Mouse (Mus musculus) cerebellum, adult 11-12 months (tissue): ENCODE measurements around the gene Krtap16-3.

Experiments used
- DNase-seq: peaks from one replicate; pipeline ENCODE4 v3.0.0; 2022

The Krtap16-3 gene

DNA sequence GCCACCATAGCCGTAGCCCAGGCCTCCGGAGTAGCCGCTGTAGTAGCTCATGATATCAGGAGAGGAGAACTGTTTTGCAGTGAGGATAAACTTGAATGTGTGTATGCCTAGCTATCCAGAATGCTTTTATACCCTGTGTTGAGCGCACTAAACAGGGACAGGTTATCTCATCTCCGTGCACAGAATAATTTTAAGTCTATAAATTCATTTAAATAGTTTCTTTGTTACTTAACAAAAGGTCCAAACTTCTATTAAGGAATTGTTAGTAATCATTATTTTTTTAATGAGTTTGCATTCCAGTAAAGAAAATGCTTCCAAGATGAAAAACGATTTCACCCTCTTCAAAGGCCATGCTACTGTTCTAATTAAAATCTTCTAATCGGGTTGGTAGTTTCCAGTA lies at the start of gene Krtap16-3:
Gene Krtap16-3, minus strand, starts transcription at position 101 of the 400 bp plus-strand sequence.
- no peak for DNase-seq

DNA sequence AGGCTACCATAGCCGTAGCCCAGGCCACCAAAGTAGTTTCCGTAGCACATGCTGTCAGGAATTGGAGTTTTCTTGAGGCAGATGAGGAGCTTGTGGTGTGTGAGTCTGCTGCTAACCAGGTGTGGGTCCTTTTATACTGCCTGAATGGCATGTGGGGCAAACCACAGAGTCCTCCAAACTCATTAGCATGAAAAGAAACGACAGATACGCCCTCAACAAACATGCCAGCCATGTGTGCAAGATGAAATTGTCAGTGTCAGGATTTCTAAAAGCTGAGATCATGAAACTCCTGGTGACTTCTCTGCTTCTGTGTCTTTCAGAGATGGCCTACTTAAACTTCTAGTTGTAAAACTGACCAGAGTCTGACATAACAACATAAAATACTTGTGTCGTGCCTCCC lies 48.0 kb upstream of the Krtap16-3 start, which contains the start of gene Krtap22-2:
Gene Krtap22-2, minus strand, starts transcription at position 101 of the 400 bp plus-strand sequence.
- DNase-seq: no peak

DNA sequence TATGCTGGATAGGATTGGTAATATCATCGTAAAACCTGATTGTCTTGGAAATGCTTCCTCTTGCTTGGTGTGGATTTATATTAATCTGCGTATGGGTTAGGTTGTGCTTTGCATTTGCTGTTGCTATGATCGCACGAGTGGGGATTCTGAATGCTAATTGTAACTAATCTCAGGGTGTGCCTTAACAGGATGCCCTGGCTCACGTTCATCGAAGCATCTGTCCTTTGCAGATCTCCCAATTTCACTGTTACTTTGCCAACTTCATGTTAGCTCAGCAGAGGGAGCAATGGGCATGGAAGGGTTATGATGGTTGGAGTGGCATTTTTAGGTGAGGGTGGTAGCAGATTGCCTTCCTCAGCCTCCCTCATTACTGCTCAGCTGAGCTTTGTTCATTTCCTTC lies 21.6 kb downstream of the Krtap16-3 start:
- no peak for DNase-seq

DNA sequence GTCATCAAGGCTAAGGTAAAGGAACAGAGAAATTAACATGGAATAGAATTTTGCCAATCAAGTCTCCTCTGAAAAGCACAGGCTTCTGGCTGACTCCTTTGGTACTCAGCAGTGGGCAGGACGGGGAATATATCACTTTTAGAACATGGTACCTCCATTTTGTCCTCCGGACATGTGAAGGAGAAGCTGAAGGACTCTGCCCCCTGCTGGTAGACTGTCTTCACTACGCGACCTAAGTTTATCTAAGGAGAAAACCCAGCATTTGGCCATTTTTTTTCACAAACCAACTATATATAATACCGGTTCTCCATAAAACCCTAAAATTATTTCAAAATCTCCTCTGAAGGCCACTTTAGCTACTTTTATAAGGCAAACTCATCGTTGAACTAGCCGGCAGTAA lies 24.4 kb downstream of the Krtap16-3 start:
- no peak for DNase-seq

DNA sequence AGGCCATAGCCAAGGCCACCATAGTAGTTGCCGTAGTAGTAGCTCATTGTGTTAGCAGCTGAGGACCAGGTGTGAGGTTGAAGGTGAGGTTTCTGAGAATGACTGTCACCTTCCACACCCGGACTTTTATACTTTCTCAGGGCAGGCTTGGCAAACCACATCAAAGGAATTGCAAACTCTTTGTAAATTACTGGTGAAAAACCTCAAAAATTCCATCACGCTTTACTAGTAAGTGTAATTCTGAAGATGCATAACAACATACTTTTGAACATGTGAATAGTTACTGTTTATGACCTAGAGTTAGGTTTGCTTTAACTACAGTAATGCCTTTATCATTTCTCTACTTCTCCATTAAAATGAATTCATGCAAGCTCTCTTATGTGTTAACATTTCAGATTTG lies 30.5 kb downstream of the Krtap16-3 start, which contains the start of gene Krtap19-9b:
Gene Krtap19-9b, minus strand, starts transcription at position 101 of the 400 bp plus-strand sequence.
- no peak for DNase-seq
